Mouse (Mus musculus) forebrain, embryonic 16.5 days (tissue): Measurements from ENCODE around the gene Scn1b. TPM values are rescaled to one million over a fixed set of nuclear protein-coding genes. Genes with fewer than 3 reads are reported as not detected.

Experiments used
- ATAC-seq: fragments of 200-750 bp; cut with Nextera tagmentation; 2 replicates; pipeline ENCODE4 v1.8.0; 2017; ENCODE audit warnings: mild to moderate bottlenecking, moderate library complexity
- H3K27ac ChIP-seq: fragments of 300-500 bp; sonication (generic); 2 replicates; pipeline ENCODE4 v1.5.1; 2014; ENCODE audit warnings: low read length, control low read depth
- H3K27me3 ChIP-seq: fragments of 300-500 bp; sonication (generic); replicated peaks from 2 replicates; pipeline ENCODE4 v1.6.1; 2014; ENCODE audit warnings: low read length; ENCODE audit not compliant: control insufficient read depth, insufficient read depth
- H3K36me3 ChIP-seq: fragments of 300-500 bp; sonication (generic); 2 replicates; pipeline ENCODE4 v1.6.1; 2014; ENCODE audit not compliant: control insufficient read depth, insufficient read depth
- H3K4me1 ChIP-seq: fragments of 300-500 bp; sonication (generic); replicated peaks from 2 replicates; pipeline ENCODE4 v1.6.1; 2014; ENCODE audit warnings: low read length; ENCODE audit not compliant: control insufficient read depth, insufficient read depth
- H3K4me2 ChIP-seq: fragments of 300-500 bp; sonication (generic); 2 replicates; pipeline ENCODE4 v1.6.1; 2014; ENCODE audit warnings: mild to moderate bottlenecking, low read length, control low read depth
- H3K4me3 ChIP-seq: fragments of 300-500 bp; sonication (generic); replicated peaks from 2 replicates; pipeline ENCODE4 v1.5.1; 2014; ENCODE audit warnings: mild to moderate bottlenecking, low read length, control low read depth
- H3K9ac ChIP-seq: fragments of 300-500 bp; sonication (generic); replicated peaks from 2 replicates; pipeline ENCODE4 v1.6.1; 2014; ENCODE audit warnings: low read depth, low read length, control low read depth
- H3K9me3 ChIP-seq: fragments of 300-500 bp; sonication (generic); 2 replicates; pipeline ENCODE4 v1.6.1; 2016; ENCODE audit warnings: low read length; ENCODE audit not compliant: control insufficient read depth
- WGBS: fragments of 180-500 bp; shearing (Covaris S2); extraction: QIAGEN DNeasy Blood & Tissue Kit; methylation state at CpG from one replicate; pipeline ENCODE4 v1.1.7; 2014; 5-methylcytosine and 5-hydroxymethylcytosine counted together
- polyA plus RNA-seq: library from polyadenylated mRNA; unstranded; fragments of >200 nt; fragmentation: Nextera tagmentation; extraction: Ambion mirVana; gene quantifications from 2 replicates; pipeline ENCODE4 v1.2.1, GENCODE M21; 2015

The Scn1b gene
- polyA plus RNA-seq, 1 experiment from 2014 or later: 5.3 TPM

DNA sequence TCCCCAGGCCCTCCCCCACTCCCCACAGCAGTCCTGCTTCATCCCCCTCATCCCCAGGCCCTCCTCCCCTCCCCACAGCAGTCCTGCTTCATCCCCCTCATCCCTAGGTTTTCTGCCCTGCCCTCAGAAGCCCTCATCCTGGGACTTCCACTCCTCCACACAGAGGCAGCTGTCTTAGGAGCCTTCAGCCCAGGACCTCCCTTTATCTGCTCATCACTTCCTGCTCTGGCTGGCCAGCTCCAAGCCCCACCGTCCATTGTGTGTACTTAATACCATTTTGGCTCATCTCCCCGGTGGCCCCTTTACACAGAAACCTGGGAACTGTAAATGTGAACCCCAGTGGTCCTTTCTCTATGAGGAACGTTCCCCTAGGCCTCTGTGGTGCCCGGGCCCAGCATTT, 14.8 kb downstream of the Scn1b start:
- H3K9ac ChIP-seq: no peak overlapping the region
- H3K4me3 ChIP-seq: no peak overlapping the region
- H3K27me3 ChIP-seq: no peaks in the 10 kb centered on the region
- no peak overlapping the region for H3K27ac ChIP-seq
- no peaks in the 10 kb centered on the region for H3K4me1 ChIP-seq
- H3K9me3 ChIP-seq: no peaks in the 10 kb centered on the region
- ATAC-seq: no peak
- no peak overlapping the region for H3K4me2 ChIP-seq
- WGBS: 22% methylated on average over 4 of the region's 4 CpGs
- H3K36me3 ChIP-seq: no peaks in the 10 kb centered on the region

DNA sequence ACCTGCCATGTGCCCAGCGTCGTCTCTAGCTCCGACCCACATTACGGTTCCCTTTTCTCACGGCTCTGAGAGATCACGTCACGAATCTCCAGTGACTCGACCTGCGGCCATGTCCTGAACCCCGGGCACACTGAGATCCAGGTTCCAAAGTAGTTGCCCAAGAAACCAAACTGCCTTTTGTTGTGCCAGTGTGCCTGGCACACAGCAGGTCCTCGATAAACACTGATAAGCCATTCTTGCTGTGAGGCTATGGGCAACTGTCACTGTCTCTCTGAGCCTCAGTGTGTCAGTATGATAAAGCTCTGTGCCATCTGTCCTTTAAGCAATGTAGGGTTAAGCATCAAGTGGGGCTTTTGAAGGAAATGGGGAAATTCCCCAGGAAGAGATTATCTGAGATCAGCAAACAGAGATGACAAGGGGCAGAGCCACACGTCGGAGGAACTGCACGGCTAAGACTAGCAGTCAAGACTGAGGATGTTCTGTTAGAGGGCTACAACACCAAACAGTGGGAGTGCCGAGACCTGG, 15.9 kb downstream of the Scn1b start:
- H3K9ac ChIP-seq: no peak overlapping the region
- no peaks in the 10 kb centered on the region for H3K9me3 ChIP-seq
- H3K4me1 ChIP-seq: no peaks in the 10 kb centered on the region
- no peaks in the 10 kb centered on the region for H3K36me3 ChIP-seq
- no peak overlapping the region for H3K4me3 ChIP-seq
- H3K4me2 ChIP-seq: no peak overlapping the region
- ATAC-seq: no peak
- no peak overlapping the region for H3K27ac ChIP-seq
- no peaks in the 10 kb centered on the region for H3K27me3 ChIP-seq
- WGBS: 84% methylated on average over 15 of the region's 15 CpGs

DNA sequence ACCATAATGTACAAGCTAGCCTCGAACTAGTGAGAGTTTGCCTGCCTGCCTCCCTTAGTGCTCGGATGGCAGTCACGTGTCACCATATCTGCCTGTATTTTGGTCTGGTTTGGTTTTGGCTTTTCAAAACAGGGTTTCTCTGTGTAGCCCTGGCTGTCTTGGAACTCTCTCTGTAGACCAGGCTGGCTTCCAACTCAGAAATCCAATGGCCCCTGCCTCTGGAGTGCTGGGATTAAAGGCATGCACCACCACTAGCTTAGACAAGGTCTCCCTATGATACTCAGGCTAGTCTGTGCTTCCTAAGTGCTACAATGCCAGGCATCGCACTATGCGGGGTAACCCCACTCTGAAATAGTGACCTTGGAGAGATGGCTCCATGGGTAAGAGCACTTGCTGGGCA, 17.0 kb downstream of the Scn1b start:
- H3K9ac ChIP-seq: no peak overlapping the region
- H3K4me1 ChIP-seq: no peaks in the 10 kb centered on the region
- no peak for ATAC-seq
- WGBS: 85% methylated on average over 5 of the region's 5 CpGs
- H3K4me2 ChIP-seq: no peak overlapping the region
- no peaks in the 10 kb centered on the region for H3K27me3 ChIP-seq
- no peaks in the 10 kb centered on the region for H3K36me3 ChIP-seq
- H3K27ac ChIP-seq: no peak overlapping the region
- no peak overlapping the region for H3K4me3 ChIP-seq
- H3K9me3 ChIP-seq: no peaks in the 10 kb centered on the region

DNA sequence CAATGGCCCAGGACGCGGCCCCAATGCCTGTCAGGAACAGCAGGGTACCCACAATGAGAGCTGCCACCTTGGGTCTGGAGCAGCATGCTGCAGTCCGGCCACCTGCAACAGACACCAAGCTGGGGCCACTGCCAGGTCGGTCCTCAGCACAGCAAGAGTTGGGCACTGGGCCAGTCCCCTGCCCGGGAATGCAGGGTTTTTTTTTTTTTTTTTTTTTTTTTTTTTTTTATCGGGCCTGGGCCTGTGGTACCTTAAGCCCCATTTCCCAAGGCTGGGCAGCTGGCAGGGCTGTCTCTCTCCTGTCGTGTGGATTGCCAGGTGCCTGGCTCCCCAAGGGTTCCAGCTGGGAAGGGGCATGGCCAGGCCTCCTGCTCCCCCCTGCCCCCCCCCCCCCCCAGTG, 17.7 kb downstream of the Scn1b start:
- ATAC-seq: no peak
- Histone ChIP-seq H3K4me1 (no peaks in the 10 kb centered on the region), H3K27ac (no peak overlapping the region), H3K4me3 (no peak overlapping the region), H3K36me3 (no peaks in the 10 kb centered on the region), H3K9ac (no peak overlapping the region), H3K4me2 (no peak overlapping the region), H3K9me3 (no peaks in the 10 kb centered on the region), H3K27me3 (no peaks in the 10 kb centered on the region)
- 21% methylated on average over 7 of the region's 7 CpGs for WGBS

DNA sequence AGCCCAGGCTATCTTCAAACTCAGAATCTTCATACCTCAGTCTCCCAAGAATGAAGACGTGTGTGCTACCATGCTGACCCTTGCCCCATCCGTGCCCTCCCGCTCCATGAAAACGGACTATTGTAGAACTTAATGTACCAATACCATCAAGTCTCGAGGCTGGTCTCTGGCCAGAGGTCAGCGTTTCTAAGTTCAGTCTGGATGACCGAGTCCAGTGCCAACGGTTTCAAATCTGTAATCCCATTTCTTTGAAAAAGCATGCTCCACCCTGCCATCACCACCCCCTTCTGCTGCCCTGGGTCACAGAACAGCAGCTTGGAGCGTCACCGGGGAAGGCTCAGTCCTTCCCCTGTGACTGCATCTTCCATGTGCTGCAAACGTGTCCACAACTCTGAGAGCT, 19.0 kb downstream of the Scn1b start:
- Histone ChIP-seq H3K27ac (no peak overlapping the region), H3K4me2 (no peak overlapping the region), H3K4me3 (no peak overlapping the region), H3K4me1 (no peaks in the 10 kb centered on the region), H3K9me3 (no peaks in the 10 kb centered on the region), H3K9ac (no peak overlapping the region), H3K36me3 (no peaks in the 10 kb centered on the region), H3K27me3 (no peaks in the 10 kb centered on the region)
- no peak for ATAC-seq
- WGBS: 87% methylated on average over 11 of the region's 11 CpGs

DNA sequence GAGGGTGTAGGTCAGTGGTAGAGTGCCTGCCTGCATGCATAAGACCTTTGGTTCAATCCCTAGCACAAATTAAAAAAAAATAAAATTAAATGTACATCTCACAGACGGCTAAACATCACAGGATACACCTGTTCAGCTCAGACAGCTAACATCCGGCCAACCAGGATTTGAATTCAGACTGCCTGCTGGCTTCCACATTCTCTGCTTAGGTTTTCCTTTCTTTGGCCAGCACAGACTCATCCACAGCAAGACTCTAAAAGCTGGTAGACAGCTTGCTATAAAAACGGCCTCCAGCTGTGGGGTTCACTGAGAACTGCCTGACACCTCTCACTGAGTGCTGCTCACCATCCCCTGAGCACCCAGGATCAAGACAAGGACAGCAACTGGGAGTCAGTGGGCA, 20.6 kb downstream of the Scn1b start:
- Histone ChIP-seq H3K9me3 (no peaks in the 10 kb centered on the region), H3K9ac (no peak overlapping the region), H3K4me2 (no peak overlapping the region), H3K4me3 (no peak overlapping the region), H3K27me3 (no peaks in the 10 kb centered on the region), H3K27ac (no peak overlapping the region), H3K36me3 (no peaks in the 10 kb centered on the region), H3K4me1 (no peaks in the 10 kb centered on the region)
- no peak for ATAC-seq
- 58% methylated on average over 3 of the region's 3 CpGs for WGBS

GRCm38 (mm10) chr7:31105061-31105768, 21.6 kb downstream of the Scn1b start:
- Histone ChIP-seq H3K4me2 (no peak overlapping the region), H3K4me3 (no peak overlapping the region), H3K9ac (no peak overlapping the region), H3K27me3 (no peaks in the 10 kb centered on the region), H3K9me3 (no peaks in the 10 kb centered on the region), H3K27ac (no peak overlapping the region), H3K36me3 (no peaks in the 10 kb centered on the region), H3K4me1 (no peaks in the 10 kb centered on the region)
- no peak for ATAC-seq
- WGBS: 72% methylated on average over 15 of the region's 15 CpGs

DNA sequence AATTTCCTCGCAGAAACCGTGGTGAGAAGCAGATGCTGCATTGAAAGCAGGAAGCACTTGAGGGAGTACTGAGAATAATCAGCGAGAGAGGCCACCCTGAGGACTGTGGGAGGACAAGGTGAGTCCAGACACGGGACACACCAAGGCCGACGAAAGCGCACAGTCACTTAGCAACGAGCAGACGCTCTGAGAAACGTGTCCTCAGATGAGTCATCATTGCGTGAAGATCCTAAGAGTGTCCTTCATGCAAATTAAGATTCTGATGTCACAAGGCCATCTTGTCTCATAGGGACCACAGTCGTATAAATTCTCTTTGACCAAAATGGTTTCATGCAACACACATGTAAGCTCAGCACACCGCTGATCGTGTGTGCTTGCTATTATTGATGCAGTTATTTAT, 26.0 kb downstream of the Scn1b start:
- WGBS: 84% methylated on average over 14 of the region's 14 CpGs
- H3K4me2 ChIP-seq: no peak overlapping the region
- H3K36me3 ChIP-seq: no peaks in the 10 kb centered on the region
- H3K9me3 ChIP-seq: no peaks in the 10 kb centered on the region
- no peak overlapping the region for H3K9ac ChIP-seq
- no peak overlapping the region for H3K27ac ChIP-seq
- no peaks in the 10 kb centered on the region for H3K4me1 ChIP-seq
- H3K27me3 ChIP-seq: no peaks in the 10 kb centered on the region
- no peak for ATAC-seq
- no peak overlapping the region for H3K4me3 ChIP-seq

DNA sequence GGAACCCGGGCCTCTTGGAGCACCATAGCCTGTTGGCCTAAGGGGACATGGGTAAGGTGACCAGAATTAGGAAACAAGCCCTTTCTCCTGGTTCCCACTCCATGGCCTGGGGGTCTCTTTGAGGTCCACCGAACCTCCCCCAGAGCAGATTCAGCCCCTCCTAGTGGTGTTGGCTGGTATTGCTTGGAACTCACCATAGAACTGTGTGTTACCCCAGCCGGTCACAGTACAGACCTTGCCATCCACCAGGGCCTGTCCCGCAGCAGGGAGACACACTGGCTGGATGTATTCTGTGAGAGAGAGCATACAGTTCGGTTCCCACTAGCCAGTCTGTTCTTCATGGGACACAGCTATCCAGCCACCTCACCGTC, 27.2 kb downstream of the Scn1b start:
- no peaks in the 10 kb centered on the region for H3K36me3 ChIP-seq
- H3K9me3 ChIP-seq: no peaks in the 10 kb centered on the region
- H3K27ac ChIP-seq: no peak overlapping the region
- WGBS: 87% methylated on average over 6 of the region's 6 CpGs
- no peak overlapping the region for H3K4me2 ChIP-seq
- no peak overlapping the region for H3K4me3 ChIP-seq
- ATAC-seq: no peak
- no peak overlapping the region for H3K9ac ChIP-seq
- no peaks in the 10 kb centered on the region for H3K4me1 ChIP-seq
- no peaks in the 10 kb centered on the region for H3K27me3 ChIP-seq
